Mouse (Mus musculus) WW6 (cell line): Measurements from ENCODE around the gene Gm27029.
A peak's percentile ranks its signal among the peaks of the same experiment; 100 is the strongest.
"Not testable (repeated sequence)": the region's sequence is repeated elsewhere in the genome, so short reads cannot be mapped to it uniquely, and the experiment has no call there.

ENCODE experiments used
- DNase-seq: peaks from one replicate; pipeline ENCODE4 v3.0.0-alpha.2; 2013; ENCODE audit warnings: low read depth, low spot score

Gene Gm27029

DNA sequence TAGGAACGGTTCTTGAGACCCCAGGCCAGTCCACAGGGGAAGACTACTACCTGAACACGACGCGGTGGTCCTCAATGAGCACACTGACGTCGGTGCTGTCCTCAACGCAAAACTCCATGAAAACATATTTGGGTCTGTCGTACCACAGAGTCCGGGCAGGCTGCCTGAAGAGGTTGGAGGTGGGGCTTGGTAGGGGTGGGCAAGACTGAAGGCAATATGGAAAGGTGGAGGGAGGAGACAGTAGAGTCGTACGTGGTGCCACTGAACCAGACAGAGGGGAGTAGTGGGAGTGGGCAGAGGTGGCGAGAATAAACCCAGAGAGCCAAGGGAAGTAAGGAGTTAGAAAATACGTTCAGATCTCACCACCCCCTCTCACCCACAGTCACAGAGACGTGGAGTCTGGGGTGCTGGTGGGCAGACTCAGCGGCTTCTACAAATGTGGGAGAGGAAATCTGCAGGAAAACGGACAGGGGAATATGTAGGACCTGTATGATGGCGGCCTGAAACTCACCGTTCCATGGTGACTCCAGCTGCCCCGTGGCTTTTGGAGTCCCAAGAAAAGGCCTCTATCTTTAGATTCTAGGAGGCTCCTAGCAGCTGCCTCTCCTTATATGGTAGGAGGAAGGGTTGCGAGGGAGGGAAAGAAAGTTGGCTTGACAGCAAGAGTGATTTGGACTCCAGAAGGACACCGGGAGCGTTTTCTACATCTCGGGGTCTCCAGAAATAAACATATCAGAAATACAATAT, at the start of gene Gm27029:
Gm27029 (minus strand) TSS at position 692 of the 747 bp plus-strand sequence.
- DNase-seq: no peak

DNA sequence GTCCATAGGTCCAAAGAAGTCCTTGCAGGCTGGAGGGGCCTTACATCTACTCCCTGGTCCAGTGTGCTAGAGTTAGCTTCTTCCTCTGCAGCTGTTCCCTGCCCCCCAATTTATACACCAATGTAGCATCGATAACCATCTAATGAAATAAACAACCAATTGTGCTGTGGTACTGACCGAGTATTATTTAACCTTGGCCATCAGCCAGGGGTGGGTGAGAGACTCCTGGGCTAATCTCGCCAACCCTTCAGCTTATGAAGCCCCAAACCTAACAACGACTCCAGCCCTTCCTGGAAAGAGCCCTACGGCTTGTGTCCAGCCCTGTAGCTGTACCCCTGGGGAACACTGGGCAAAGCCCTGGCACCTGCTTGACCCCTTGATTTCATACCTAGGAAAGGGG, 49.7 kb upstream of the Gm27029 start:
- no peak for DNase-seq

DNA sequence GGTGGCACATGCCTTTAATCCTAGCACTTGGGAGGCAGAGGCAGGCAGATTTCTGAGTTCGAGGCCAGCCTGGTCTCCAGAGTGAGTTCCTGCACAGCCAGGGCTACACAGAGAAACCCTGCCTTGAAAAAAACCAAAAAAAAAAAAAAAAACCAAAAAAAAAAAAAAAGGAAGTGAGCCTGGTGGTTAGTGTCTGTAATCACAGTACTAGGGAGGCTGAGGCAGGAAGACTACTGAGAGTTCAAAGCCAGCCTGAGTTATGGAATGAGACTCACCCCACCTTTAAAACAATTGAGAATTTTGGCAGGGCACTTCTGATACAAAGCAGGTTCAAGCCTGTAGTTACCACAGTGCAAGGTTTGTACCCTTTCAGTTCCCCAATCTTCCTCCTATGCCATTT, 49.1 kb upstream of the Gm27029 start:
- not testable (repeated sequence) for DNase-seq

DNA sequence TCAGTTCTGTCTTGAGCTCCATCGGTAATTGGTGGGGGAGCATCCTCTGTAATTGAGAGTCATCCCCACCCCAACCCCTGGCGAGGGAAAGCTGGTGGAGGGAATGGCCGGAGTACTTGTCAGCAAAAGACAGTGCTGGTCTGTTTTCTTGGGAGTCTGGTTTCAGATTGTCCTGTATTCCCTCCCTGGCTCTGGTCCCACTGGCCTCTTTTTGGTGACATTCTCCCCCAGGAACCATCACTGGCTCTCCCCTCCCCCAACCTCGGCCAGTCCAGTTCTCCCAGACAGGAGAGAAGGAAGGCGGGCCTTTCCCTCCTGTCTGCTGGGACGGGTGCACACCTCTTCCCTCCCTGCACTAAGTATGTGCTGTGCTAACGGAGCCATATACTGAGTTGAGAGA, 47.7 kb upstream of the Gm27029 start:
- DNase-seq: no peak

DNA sequence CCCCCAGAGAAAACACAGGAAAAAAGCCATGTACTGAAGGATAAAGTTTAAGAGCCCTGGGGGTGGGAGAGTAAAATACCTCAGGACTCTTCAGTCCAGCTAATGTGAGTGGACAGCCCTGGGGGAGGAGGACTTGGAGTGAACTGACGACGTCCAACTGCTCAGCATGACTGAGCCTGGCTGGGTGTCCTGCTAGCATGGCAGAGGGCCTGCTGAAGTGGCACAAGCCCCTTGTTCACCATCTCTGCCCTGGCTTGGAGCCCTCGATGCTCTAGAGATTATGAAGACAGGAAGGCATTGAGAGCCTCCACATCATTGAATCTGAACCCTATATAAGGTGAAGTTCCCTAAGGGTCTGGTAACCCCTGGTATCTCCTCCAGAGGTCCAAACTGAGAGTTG, 47.3 kb upstream of the Gm27029 start:
- DNase-seq: no peak

DNA sequence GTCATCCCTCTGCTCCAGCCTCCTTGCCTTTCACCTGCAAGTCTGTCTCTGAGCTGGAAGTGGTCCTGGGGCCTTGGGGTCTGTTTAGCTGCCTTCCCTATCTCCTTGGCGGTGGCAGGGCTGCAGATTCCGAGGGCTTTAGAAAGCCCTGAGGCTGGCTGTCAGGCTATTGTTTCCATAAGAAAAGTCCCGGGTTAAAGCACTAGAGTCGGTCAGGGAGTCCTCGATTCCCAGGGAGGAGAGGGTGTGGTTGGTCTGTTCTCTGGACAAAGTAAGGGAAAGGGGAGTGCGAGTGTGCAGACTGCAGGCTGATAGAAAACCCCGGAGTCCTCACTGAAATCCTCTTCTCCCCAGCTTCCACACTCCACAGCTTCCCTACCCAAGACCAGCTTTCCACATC, 45.6 kb upstream of the Gm27029 start:
- no peak for DNase-seq

DNA sequence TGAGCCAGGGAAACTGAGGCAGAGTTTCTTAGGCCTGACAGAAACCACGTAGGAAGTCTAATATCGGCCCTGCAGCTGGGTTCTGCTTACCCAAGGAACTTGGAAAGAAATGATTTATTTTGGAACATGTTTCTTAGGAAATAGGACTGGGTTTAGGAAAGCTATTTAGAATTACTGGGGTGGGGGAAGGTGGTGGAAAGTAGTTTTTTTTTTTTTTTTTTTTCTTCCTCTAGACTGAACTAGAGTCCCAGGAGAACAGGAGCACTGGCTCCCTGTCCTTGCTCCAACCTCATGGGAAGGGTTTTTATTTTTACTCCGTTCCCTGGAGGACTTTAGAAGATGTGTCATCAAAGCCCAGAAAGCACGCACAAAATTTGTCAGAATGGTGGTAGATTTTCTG, 44.6 kb upstream of the Gm27029 start:
- DNase-seq: no peak

DNA sequence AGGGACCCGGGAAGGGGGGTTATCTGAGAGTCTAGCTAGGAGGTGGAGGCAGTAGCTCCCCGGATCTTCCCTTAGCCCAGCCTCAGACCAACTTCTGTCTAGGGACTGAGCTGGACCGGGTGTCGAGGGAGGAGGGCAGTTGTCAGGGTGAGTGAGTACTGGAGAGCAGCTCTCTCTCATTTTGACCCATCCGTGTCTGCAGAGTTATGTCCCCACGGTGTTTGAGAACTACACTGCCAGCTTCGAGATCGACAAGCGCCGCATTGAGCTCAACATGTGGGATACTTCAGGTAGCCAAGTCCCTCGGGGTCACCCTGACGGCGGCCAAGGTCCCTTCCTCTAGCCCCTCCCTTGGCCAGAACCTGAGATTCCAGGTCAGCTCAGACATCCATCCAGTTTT, 44.1 kb upstream of the Gm27029 start:
- no peak for DNase-seq

DNA sequence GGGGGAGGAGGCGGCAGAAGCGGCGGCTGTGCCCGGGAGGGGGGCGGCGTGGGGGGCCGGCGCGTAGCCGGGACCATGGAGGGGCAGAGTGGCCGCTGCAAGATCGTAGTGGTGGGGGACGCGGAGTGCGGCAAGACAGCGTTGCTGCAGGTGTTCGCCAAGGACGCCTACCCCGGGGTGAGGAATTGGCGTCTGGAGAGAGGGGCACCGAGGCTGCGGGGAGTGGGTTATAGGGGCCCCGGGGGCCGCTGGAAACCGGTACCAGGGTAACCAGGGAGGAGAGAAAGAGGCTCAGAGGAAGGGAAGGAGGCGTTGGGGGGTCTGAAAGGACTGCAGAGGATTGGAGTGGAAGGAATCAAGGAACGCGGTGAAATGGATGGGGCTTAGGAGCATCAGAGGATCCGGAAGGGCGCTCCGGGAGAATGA, 43.7 kb upstream of the Gm27029 start:
- DNase-seq: no peak

DNA sequence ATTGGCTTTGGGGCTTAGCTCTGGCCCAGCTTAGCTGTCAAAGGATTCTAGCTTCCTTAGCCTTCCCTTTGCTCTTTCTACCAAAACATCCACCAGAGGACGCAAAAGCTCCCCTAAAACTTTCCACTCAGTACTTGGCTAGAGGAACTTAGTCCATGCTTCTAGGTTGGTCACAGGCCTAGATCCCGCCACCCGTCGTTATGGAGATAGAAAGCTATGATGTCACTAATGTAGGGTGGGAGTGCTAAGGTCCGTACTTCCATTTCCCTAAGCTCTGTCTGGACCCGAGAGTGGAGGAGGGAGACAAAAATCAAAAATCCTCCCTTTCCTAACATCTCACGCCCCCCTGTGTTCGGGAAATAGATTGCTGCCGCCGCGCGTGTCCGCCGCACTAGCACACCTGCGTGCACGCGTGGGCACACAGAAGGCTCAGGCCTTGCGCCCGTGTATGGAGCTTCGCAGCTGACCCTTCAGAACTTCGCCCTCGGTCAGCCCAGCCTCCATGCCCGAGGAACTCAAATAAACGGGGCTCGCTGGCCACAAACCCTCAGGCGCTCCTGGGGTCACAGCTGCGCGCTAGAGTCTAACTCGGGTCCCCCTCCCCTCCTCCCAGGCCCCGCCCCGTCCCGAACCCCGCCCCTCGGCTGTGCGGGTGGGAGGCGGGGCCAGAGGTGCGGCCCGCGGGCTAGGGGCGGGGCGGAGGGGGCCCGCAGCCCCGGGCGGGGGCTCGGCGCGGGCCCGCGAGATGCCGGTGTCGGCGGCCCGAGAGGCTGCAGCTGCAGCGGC, 43.1 kb upstream of the Gm27029 start:
- no peak for DNase-seq

DNA sequence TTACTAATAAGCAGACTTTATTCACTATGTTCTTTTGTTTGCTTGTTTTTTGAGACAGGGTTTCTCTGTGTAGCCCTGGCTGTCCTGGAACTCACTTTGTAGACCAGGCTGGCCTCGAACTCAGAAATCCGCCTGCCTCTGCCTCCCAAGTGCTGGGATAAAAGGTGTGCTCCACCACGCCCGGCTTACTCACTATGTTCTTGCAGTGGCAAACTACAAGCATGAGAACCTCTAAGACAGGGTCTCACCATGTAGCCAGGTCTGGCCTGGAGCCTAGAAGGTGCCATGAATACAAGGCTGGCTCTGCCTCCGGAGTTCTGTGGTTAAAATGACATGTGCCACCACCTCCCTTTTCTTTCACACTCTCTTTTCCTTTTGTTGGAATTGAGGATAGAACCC, 42.0 kb upstream of the Gm27029 start:
- not testable (repeated sequence) for DNase-seq

DNA sequence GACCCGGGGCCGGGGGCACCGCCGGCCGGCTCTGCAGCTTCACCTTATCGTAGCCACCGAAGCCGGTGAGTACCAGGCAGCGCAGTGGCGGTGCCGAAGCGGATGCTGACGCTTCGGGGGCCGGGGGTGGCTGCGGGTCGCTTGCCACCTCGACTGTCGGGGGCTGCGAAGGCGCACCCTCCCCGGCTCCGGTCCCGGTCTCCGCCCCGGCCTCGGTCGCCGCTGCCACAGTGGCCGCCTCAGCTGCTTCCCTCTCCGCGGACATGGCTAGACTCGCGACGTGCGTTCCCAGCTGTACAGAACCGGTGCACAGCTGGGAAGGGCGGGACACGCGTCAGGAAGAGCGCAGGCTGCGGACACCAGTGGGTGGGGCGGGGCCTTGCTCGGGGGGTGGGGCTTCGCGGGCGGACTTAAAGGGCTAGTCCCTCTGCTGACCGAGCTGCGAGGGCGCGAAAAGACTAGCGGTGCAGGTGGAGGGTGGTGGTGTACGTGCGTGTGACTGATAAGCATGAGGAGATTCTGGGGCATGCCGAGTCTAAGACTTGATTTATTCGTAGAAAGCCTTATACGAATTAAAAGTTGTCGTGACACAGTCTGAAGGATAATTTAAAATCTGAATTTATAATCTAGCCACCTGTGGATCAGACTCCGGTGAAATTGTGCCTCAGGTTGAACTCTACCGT, 41.4 kb upstream of the Gm27029 start, which contains the start of gene Vat1:
Vat1 (minus strand) TSS at position 362 of the 683 bp plus-strand sequence.
- DNase-seq: no peak

DNA sequence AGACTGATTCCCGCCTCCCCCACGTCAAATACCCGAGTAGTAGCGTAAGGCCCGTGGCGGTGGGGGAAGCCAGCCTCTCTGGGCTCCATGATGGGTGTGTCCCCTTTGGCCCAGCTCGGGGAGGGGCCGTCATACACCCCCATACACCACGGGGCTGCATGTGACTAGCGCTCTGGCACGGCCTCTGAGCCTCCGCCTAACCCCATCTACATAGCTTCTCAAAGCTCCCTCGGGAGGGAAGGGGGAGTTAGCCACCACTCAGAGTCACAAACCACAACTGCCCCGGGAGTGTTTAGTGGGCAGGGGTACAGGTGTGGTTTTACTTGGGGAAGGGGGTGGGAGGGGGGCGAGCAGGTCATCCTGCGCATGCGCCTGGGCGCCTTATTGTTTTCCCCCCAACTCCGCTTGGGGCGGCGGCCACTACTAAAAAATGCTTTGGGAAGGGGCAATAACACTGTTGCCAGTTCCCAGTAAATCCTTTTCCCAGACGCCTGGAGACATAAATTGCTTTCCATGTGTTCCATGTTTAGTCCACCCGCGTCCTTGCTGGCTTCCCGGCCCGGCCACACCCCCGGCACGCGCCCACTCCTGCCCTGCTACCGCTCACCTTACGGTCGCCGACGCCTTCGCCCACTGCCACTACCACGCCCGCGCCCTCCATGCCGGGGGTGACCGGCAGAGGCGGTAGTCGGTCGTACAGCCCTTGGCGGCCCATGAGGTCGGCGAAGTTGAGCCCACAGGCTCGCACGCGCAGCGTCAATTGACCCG, 40.7 kb upstream of the Gm27029 start:
- DNase-seq: peak; percentile 85

DNA sequence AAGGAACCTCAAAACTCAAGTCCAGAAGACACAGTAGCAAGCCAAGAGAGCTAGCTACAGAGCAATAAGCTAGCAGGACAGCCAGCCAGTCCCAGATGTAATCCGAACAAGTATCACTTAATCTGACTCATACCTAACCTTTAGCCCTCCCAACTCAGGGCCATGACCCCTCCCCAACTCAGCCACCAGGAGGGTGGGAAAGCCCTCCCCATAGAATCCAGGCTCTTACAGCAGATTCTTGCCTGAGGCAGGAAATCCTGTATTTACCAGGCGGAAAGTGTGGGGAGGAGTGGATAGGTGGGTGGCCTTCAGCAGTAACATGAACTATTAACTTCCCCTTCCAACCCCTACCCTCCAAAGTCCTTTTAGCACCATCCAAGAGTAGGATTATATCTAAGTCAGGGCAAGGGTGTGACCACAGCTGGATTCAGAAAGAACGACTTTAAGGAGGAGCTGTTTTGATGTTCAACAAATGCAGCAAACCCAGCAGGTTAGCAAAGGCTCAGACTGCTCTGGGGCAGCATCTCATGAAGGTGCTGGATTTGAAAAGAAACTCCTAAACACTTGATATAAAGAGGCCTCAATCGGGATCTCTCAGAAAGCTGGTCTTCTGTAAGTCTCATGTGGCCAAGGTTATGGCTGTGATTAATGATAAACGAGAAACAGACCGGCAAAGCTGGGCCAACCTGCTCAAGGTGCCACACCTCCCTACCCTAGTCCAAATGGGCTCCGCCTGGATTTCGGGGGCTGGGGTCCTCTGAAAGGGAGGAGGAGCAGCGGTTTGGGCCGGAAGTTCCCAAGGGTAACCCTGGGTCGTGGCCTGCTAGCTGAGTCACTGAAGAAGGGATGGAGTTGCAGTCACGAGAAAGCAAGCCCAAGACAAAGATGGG, 39.9 kb upstream of the Gm27029 start, which contains the start of gene Rnd2:
Rnd2 (plus strand) TSS at position 789 of the 890 bp plus-strand sequence.
- DNase-seq: no peak

DNA sequence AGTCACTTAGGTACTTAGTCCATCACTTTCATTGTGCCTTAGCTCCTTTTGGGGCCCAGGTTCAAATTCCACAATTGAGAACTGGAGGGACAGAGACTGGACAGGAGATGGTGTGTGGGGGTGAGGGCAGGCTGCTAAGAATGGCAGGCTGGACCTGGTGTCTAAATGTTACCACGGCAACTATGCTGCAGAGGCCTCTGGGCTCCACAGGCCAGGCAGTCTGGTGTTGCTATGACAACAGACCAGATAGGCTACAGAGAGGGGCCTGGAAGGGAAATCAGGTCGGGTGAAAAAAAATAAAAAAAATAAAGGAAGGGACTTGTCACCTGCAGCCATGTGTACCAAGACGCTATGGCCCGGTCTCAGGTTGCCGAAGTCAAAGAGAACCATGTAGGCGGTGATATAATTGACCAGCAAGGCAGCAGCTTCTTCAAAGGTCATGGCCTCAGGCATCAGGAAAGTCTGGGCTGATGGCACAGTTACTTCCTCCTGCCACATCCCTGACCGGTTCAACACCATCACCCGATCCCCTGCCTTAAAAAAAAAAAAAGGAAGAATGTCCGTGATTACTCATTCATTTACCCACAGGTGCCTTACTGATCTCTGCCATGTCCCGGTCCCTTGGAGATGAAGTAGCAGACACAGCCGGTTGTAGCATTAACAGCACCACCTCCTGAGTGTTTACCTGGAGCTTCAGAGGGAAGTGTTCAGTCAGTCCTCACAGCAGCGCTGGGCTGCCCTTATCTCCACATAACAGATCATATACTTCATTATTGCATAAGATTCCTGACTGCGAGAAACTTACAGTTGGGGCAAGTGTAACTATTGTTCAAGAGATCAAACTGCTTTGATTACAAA, 38.2 kb upstream of the Gm27029 start:
- no peak for DNase-seq

DNA sequence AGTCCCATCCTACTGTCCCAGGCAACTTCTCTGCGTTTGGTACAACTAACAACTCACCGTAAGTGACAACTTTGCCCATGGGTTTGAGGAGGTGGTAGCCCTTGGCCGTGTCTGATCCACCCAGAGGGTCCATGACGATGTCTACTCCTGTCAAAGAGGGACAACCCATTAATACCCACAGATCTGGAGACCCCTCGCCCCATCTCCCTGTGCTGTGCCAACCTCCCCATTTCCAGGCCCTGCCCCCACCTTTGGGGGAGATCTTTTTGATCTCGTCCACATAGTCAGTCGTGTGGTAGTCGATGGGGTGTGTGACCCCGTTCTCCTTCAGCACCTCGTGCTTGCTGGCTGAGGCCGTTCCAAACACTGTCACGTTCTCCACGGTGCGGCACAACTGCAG, 37.5 kb upstream of the Gm27029 start:
- DNase-seq: no peak

DNA sequence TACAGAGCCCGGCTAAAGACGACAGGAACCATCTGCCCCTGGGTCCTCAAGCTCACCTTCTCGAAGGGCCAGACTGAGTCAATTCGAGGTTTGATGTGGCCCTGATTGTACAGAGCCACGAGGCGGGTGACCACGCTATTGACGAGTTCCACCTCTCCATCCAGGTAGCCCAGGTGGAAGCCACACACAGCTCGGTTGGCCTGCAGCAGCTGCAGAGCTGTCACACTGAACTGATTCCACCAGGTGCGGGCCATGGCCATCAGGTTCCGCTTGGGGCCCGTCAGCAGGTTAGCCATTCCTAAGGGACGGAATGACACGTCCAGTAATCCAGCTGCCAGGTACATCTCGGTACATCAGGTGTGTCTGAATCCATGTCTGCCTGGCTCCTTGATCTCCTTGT, 35.7 kb upstream of the Gm27029 start:
- DNase-seq: no peak

DNA sequence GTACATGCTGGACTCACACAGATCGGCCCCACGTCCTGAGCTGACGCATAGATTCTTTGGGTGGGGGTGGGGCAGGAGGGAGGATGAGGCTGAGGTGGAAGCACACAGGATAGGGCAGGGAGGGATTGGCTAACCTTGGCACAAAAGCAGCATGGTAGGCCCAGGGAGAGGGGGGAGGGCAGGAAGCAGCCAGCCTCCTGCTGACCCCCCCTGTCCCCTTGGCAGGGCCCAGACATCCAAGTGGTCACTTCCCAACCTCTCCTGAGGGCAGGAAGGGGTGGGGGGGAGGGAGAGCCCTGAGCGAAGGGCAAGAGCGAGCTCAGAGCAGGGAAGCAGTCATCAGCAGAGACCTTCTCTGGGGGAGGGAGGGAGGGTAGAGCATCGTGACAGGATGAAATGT, 35.1 kb upstream of the Gm27029 start:
- DNase-seq: no peak

DNA sequence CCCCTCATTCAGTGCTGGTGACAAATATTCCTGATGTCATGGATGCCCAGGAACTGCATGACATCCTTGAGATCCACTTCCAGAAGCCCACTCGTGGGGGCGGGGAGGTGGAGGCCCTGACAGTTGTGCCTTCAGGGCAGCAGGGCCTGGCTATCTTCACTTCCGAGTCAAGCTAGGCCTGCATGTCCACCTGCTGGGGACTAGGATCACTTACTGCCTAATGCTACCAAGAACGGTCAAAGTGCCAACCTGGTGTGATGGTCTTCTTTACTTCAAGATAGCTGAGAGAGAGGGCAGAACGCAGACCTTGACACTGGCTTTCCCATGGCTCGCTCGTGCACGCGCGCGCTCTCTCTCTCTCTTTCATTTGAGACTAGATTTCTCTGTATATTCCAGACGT, 33.6 kb upstream of the Gm27029 start:
- no peak for DNase-seq

DNA sequence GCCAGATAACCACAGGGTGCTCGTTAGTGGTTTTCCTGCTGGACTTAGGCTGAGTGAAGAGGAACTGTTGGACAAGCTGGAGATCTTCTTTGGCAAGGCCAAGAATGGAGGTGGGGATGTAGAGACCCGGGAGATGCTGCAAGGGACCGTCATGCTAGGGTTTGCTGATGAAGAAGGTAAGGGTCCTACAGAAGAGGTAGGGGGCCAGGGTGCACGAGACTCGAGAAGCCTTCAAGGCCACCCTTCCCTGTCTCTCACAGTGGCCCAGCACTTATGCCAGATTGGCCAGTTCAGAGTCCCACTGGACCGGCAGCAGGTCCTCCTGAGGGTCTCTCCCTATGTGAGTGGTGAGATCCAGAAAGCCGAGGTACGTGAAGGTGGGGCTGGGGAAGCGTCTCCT, 33.0 kb upstream of the Gm27029 start:
- no peak for DNase-seq
